Mouse (Mus musculus) liver, adult 2 months (tissue): ENCODE results near the gene Cd300a.

ENCODE experiments used
- CTCF ChIP-seq: fragments of 200-500 bp; IDR thresholded peaks from 2 replicates; pipeline ENCODE4 v1.5.1; 2011; ENCODE audit warnings: low read depth, low read length, control low read depth
- POLR2A ChIP-seq: fragments of 200-500 bp; IDR thresholded peaks from 2 replicates; pipeline ENCODE4 v1.6.1; 2011; ENCODE audit warnings: low read length, control low read depth; ENCODE audit not compliant: insufficient read depth; ENCODE audit errors: extremely low read depth

DNA sequence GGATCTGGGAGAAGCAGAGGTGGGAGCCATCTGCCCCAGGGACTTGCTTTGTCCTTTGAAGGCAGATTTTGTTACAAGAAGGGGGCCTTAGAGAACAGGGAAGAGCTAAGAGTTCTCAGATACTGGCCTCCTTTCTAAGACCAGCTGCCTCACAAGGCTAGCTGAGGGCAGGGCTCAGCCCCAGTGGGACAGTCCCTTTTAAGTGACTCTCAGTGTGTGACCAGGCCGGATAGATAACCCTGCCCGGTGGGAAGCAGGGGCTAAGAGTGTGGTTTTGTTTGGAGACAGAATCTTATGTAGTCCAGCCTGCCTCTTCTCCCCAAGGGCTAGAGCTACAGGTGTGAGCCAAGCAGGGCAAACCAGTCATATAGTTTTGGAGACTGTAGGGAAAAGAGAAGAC, 40.3 kb upstream of the Cd300a start:
- TF ChIP-seq CTCF, result no peak
- no peak for TF ChIP-seq POLR2A
